Mouse (Mus musculus): ENCODE data around the gene Gng12. TPM values are rescaled to one million over a fixed set of nuclear protein-coding genes. Genes with fewer than 3 reads are reported as not detected.

The Gng12 gene
- total and polyA plus RNA-seq, 2 experiments from 2014 or later: 20.1 to 41.0 TPM

- Histone ChIP-seq H3K9me3 (replicated peaks; ENCODE audit: control insufficient read depth, low read length) (no peaks in the 10 kb centered on the region), H3K4me1 (ENCODE audit: control insufficient read depth, insufficient read depth) (peaks cover 5% of the 10 kb centered on the region; the same call in 1 of the 2 replicates), H3K9ac (replicated peaks; ENCODE audit: low read depth, low read length) (no peak overlapping the region), H3K4me3 (ENCODE audit: low read depth, low read length) (no peak overlapping the region), H3K27me3 (ENCODE audit: control insufficient read depth, insufficient read depth, low read length) (no peaks in the 10 kb centered on the region), H3K36me3 (replicated peaks; ENCODE audit: control insufficient read depth, insufficient read depth, low read length) (no peaks in the 10 kb centered on the region), H3K4me2 (ENCODE audit: low read depth, low read length) (no peak overlapping the region), H3K27ac (ENCODE audit: low read depth) (no peak overlapping the region)
- WGBS: 79% methylated on average over 7 of the region's 7 CpGs
- TF ChIP-seq CTCF (IDR thresholded peaks at IDR 0.05; ENCODE audit: low read depth) (no peak), EP300 (IDR thresholded peaks at IDR 0.05; ENCODE audit: low read depth) (no peak)
- ATAC-seq (ENCODE audit: insufficient read depth, low read depth) (no peak), DNase-seq (ENCODE audit: low spot score) (no peak)
Observed at GRCm38 (mm10) chr6:67010370-67011216, 114.4 kb downstream of the Gng12 start.

GRCm38 (mm10) chr6:67011217-67011518, 115.0 kb downstream of the Gng12 start:
- TF ChIP-seq EP300 (IDR thresholded peaks at IDR 0.05; ENCODE audit: low read depth): no peak
- TF ChIP-seq CTCF (IDR thresholded peaks at IDR 0.05; ENCODE audit: low read depth): no peak
- Histone ChIP-seq H3K9ac (replicated peaks; ENCODE audit: low read depth, low read length) (no peak overlapping the region), H3K4me2 (ENCODE audit: low read depth, low read length) (no peak overlapping the region), H3K36me3 (replicated peaks; ENCODE audit: control insufficient read depth, insufficient read depth, low read length) (no peaks in the 10 kb centered on the region), H3K27ac (ENCODE audit: low read depth) (no peak overlapping the region), H3K27me3 (ENCODE audit: control insufficient read depth, insufficient read depth, low read length) (no peaks in the 10 kb centered on the region), H3K4me3 (ENCODE audit: low read depth, low read length) (no peak overlapping the region), H3K9me3 (replicated peaks; ENCODE audit: control insufficient read depth, low read length) (no peaks in the 10 kb centered on the region), H3K4me1 (ENCODE audit: control insufficient read depth, insufficient read depth) (peaks cover 5% of the 10 kb centered on the region; the same call in 1 of the 2 replicates)
- ATAC-seq (ENCODE audit: insufficient read depth, low read depth) (no peak), DNase-seq (ENCODE audit: low spot score) (no peak)

GRCm38 (mm10) chr6:67013293-67013948, 117.2 kb downstream of the Gng12 start:
- ATAC-seq (ENCODE audit: insufficient read depth, low read depth): no peak
- Histone ChIP-seq H3K9me3 (replicated peaks; ENCODE audit: control insufficient read depth, low read length) (no peaks in the 10 kb centered on the region), H3K4me3 (ENCODE audit: low read depth, low read length) (no peak overlapping the region), H3K27me3 (ENCODE audit: control insufficient read depth, insufficient read depth, low read length) (no peaks in the 10 kb centered on the region), H3K4me2 (ENCODE audit: low read depth, low read length) (no peak overlapping the region), H3K9ac (replicated peaks; ENCODE audit: low read depth, low read length) (no peak overlapping the region), H3K4me1 (ENCODE audit: control insufficient read depth, insufficient read depth) (peaks cover 5% of the 10 kb centered on the region; the same call in 1 of the 2 replicates), H3K36me3 (replicated peaks; ENCODE audit: control insufficient read depth, insufficient read depth, low read length) (no peaks in the 10 kb centered on the region; the same call in 1 of the 2 replicates), H3K27ac (ENCODE audit: low read depth) (no peak overlapping the region)
- TF ChIP-seq CTCF (IDR thresholded peaks at IDR 0.05; ENCODE audit: low read depth) (no peak), EP300 (IDR thresholded peaks at IDR 0.05; ENCODE audit: low read depth) (no peak)
- DNase-seq (ENCODE audit: low spot score): no peak
- WGBS: 82% methylated on average over 6 of the region's 6 CpGs

DNA sequence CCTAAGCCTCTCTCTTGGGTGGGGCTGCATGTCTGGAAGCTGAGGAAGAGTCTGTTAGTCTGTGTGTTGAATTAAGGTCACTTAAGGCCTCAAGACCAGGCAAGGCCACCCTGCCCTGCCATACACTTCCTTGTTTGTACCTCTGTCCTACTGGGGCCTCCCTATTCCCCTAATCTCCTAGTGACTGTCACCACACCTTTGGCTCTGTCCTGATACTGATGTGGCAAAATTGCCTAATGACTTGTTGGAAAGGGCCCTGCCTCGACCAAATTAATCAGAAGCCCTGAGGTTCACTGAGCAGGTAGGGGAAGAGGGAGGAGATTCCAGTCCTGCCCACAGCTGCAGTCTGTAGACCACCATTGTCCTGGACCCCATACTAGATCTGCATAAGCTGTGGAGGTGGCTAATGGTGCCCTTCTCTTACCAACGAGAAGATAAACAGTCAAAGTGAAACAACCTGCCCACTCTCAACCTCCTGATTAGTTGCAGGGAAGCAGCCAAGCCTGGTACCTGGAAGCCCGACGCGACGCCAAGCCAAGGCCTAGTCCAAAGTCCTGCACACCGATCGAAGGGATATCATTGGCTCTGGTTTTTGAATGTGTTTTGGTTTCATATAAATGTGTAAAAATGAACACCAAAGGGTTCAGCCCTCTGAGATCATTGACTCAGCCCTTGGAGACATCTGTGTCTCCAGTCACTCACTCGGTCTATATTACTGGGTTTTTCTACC, 117.9 kb downstream of the Gng12 start:
- Histone ChIP-seq H3K36me3 (replicated peaks; ENCODE audit: control insufficient read depth, insufficient read depth, low read length) (no peaks in the 10 kb centered on the region; the same call in 1 of the 2 replicates), H3K4me2 (ENCODE audit: low read depth, low read length) (no peak overlapping the region), H3K27me3 (ENCODE audit: control insufficient read depth, insufficient read depth, low read length) (no peaks in the 10 kb centered on the region), H3K4me1 (ENCODE audit: control insufficient read depth, insufficient read depth) (peaks cover 5% of the 10 kb centered on the region; the same call in 1 of the 2 replicates), H3K9ac (replicated peaks; ENCODE audit: low read depth, low read length) (no peak overlapping the region), H3K9me3 (replicated peaks; ENCODE audit: control insufficient read depth, low read length) (no peaks in the 10 kb centered on the region), H3K27ac (ENCODE audit: low read depth) (no peak overlapping the region), H3K4me3 (ENCODE audit: low read depth, low read length) (no peak overlapping the region)
- TF ChIP-seq CTCF (IDR thresholded peaks at IDR 0.05; ENCODE audit: low read depth) (no peak), EP300 (IDR thresholded peaks at IDR 0.05; ENCODE audit: low read depth) (no peak)
- 85% methylated on average over 9 of the region's 9 CpGs for WGBS
- ATAC-seq (ENCODE audit: insufficient read depth, low read depth) (no peak), DNase-seq (ENCODE audit: low spot score) (no peak)

- Histone ChIP-seq H3K9ac (replicated peaks; ENCODE audit: low read depth, low read length) (no peak overlapping the region), H3K4me3 (ENCODE audit: low read depth, low read length) (no peak overlapping the region), H3K27me3 (ENCODE audit: control insufficient read depth, insufficient read depth, low read length) (no peaks in the 10 kb centered on the region), H3K9me3 (replicated peaks; ENCODE audit: control insufficient read depth, low read length) (no peaks in the 10 kb centered on the region), H3K4me1 (ENCODE audit: control insufficient read depth, insufficient read depth) (peaks cover 5% of the 10 kb centered on the region; the same call in 1 of the 2 replicates), H3K4me2 (ENCODE audit: low read depth, low read length) (no peak overlapping the region), H3K36me3 (replicated peaks; ENCODE audit: control insufficient read depth, insufficient read depth, low read length) (no peaks in the 10 kb centered on the region; the same call in 1 of the 2 replicates), H3K27ac (ENCODE audit: low read depth) (no peak overlapping the region)
- DNase-seq (ENCODE audit: low spot score) (no peak), ATAC-seq (ENCODE audit: insufficient read depth, low read depth) (no peak)
- TF ChIP-seq EP300 (IDR thresholded peaks at IDR 0.05; ENCODE audit: low read depth) (no peak), CTCF (IDR thresholded peaks at IDR 0.05; ENCODE audit: low read depth) (no peak)
- 100% methylated on average over 1 of the region's 1 CpGs for WGBS
Observed at GRCm38 (mm10) chr6:67014679-67015075, 118.5 kb downstream of the Gng12 start.

Measured in heart, postnatal 0 days (tissue).